Comparison of ENCODE assay signal across 21 mouse cellular contexts in genomic region chr8:9424069-9424468, GRCm38 (mm10).
"Had no signal": no experiment of that assay in that cellular context is flagged by ENCODE, and none has a peak within 500 bp of the region (broad histone marks: within the 10 kb centered on the region; RNA-seq: fewer than 3 reads in every experiment).

No protein-coding gene starts in this region.

- H3K4me3 ChIP-seq: intestine, embryonic 15.5 days; layer of hippocampus, adult 2 months; limb, embryonic 10.5 days; limb, embryonic 13.5 days; liver, embryonic 12.5 days; liver, embryonic 15.5 days; lung, embryonic 15.5 days; midbrain, embryonic 12.5 days; stomach, embryonic 15.5 days had no signal

- H3K4me1 ChIP-seq: intestine, embryonic 15.5 days; liver, embryonic 12.5 days; liver, embryonic 15.5 days; lung, embryonic 15.5 days; midbrain, embryonic 12.5 days; stomach, embryonic 15.5 days had no signal

- ATAC-seq: intestine, embryonic 15.5 days; liver, embryonic 12.5 days had no signal

- H3K9me3 ChIP-seq: intestine, embryonic 15.5 days; limb, embryonic 10.5 days; limb, embryonic 13.5 days; liver, embryonic 12.5 days; liver, embryonic 15.5 days; lung, embryonic 15.5 days; midbrain, embryonic 12.5 days; stomach, embryonic 15.5 days had no signal

- H3K9ac ChIP-seq: intestine, embryonic 15.5 days; limb, embryonic 13.5 days; liver, embryonic 12.5 days; liver, embryonic 15.5 days; lung, embryonic 15.5 days; midbrain, embryonic 12.5 days; stomach, embryonic 15.5 days had no signal

- DNase-seq: kidney, adult 11 months; kidney, adult 8-10 months; kidney, postnatal 25 days; layer of hippocampus, adult 9-11 months; liver; lung, adult 18-20 months; lung, postnatal 14 days; lung, postnatal 4 days; right cerebral cortex, postnatal 25 days; spleen, adult 18-20 months; thymus, postnatal 25 days had no signal

- H3K27ac ChIP-seq: intestine, embryonic 15.5 days; kidney, postnatal 0 days; layer of hippocampus, adult 2 months; limb, embryonic 10.5 days; limb, embryonic 13.5 days; liver, embryonic 12.5 days; liver, embryonic 15.5 days; lung, embryonic 15.5 days; midbrain, embryonic 12.5 days; stomach, embryonic 15.5 days had no signal

- H3K36me3 ChIP-seq: intestine, embryonic 15.5 days; limb, embryonic 10.5 days; limb, embryonic 13.5 days; liver, embryonic 12.5 days; liver, embryonic 15.5 days; lung, embryonic 15.5 days; midbrain, embryonic 12.5 days; stomach, embryonic 15.5 days had no signal

- H3K4me2 ChIP-seq: intestine, embryonic 15.5 days; limb, embryonic 13.5 days; liver, embryonic 12.5 days; liver, embryonic 15.5 days; lung, embryonic 15.5 days; midbrain, embryonic 12.5 days; stomach, embryonic 15.5 days had no signal

- H3K27me3 ChIP-seq: intestine, embryonic 15.5 days; limb, embryonic 13.5 days; liver, embryonic 12.5 days; liver, embryonic 15.5 days; lung, embryonic 15.5 days; midbrain, embryonic 12.5 days; stomach, embryonic 15.5 days had no signal
